Mouse (Mus musculus): Measurements from ENCODE around the gene Gramd1a. TPM values are rescaled to one million over a fixed set of nuclear protein-coding genes. Genes with fewer than 3 reads are reported as not detected.

The Gramd1a gene
- polyA plus RNA-seq, 1 experiment = 325 TPM

GRCm38 (mm10) chr7:31115587-31116043 lies 40.1 kb downstream of the Gramd1a start:
- 39% methylated on average over 17 of the region's 17 CpGs for WGBS
- H3K36me3 ChIP-seq (ENCODE audit: control insufficient read depth, insufficient read depth, low read length) = no peaks in the 10 kb centered on the region
- peak in 1 of 2 experiments; percentile 33 for DNase-seq (ENCODE audit: low read depth in 1 of 2, low spot score in 2 of 2)

GRCm38 (mm10) chr7:31115182-31115581 lies 40.5 kb downstream of the Gramd1a start, which contains the start of gene Hpn:
Hpn (minus strand) TSS chr7:31115290.
- DNase-seq (ENCODE audit: low read depth in 1 of 2, low spot score in 2 of 2) = no peak
- Histone ChIP-seq H3K36me3 (ENCODE audit: control insufficient read depth, insufficient read depth, low read length) (no peaks in the 10 kb centered on the region), H3K27ac (ENCODE audit: insufficient read depth, low read length) (peak within 1 kb of the TSS; percentile 21), H3K4me3 (ENCODE audit: extremely low read depth, insufficient read depth, insufficient read length) (no peak within 1 kb of the TSS), H3K4me1 (ENCODE audit: control insufficient read depth, insufficient read depth, insufficient read length) (peaks cover 10% of the 10 kb centered on the region; the same call in 1 of the 2 replicates), H3K27me3 (ENCODE audit: control insufficient read depth, insufficient read depth, low read length) (no peaks in the 10 kb centered on the region)
- 68% methylated on average over 15 of the region's 15 CpGs for WGBS
- TF ChIP-seq POLR2A (IDR thresholded peaks at IDR 0.05; ENCODE audit: low read depth, low read length) (no peak), CTCF (IDR thresholded peaks at IDR 0.05; ENCODE audit: extremely low read depth, insufficient read depth, insufficient read length, insufficient replicate concordance) (no peak)

More at GRCm38 (mm10) chr7:31115587-31116043, 40.1 kb downstream of the Gramd1a start:
- H3K27me3 ChIP-seq (ENCODE audit: control insufficient read depth, insufficient read depth, low read length) = no peaks in the 10 kb centered on the region
- H3K4me3 ChIP-seq (ENCODE audit: extremely low read depth, insufficient read depth, insufficient read length) = no peak overlapping the region
- H3K4me1 ChIP-seq (ENCODE audit: control insufficient read depth, insufficient read depth, insufficient read length) = peaks cover 10% of the 10 kb centered on the region; the same call in 1 of the 2 replicates
- TF ChIP-seq POLR2A (IDR thresholded peaks at IDR 0.05; ENCODE audit: low read depth, low read length) = no peak
- H3K27ac ChIP-seq (ENCODE audit: insufficient read depth, low read length) = peak overlapping the region; percentile 21

GRCm38 (mm10) chr7:31114646-31115045 lies 41.0 kb downstream of the Gramd1a start:
- WGBS = 93% methylated on average over 10 of the region's 10 CpGs
- DNase-seq (ENCODE audit: low read depth in 1 of 2, low spot score in 2 of 2) = no peak
- peaks cover 10% of the 10 kb centered on the region; the same call in 1 of the 2 replicates for H3K4me1 ChIP-seq (ENCODE audit: control insufficient read depth, insufficient read depth, insufficient read length)
- H3K27me3 ChIP-seq (ENCODE audit: control insufficient read depth, insufficient read depth, low read length) = no peaks in the 10 kb centered on the region
- H3K36me3 ChIP-seq (ENCODE audit: control insufficient read depth, insufficient read depth, low read length) = no peaks in the 10 kb centered on the region
- no peak overlapping the region for H3K27ac ChIP-seq (ENCODE audit: insufficient read depth, low read length)
- TF ChIP-seq CTCF (IDR thresholded peaks at IDR 0.05; ENCODE audit: extremely low read depth, insufficient read depth, insufficient read length, insufficient replicate concordance) (no peak), POLR2A (IDR thresholded peaks at IDR 0.05; ENCODE audit: low read depth, low read length) (no peak)
- H3K4me3 ChIP-seq (ENCODE audit: extremely low read depth, insufficient read depth, insufficient read length) = no peak overlapping the region

- no peak overlapping the region for H3K27ac ChIP-seq (ENCODE audit: insufficient read depth, low read length)
- H3K4me3 ChIP-seq (ENCODE audit: extremely low read depth, insufficient read depth, insufficient read length) = no peak overlapping the region
- H3K27me3 ChIP-seq (ENCODE audit: control insufficient read depth, insufficient read depth, low read length) = no peaks in the 10 kb centered on the region
- TF ChIP-seq CTCF (IDR thresholded peaks at IDR 0.05; ENCODE audit: extremely low read depth, insufficient read depth, insufficient read length, insufficient replicate concordance) (no peak), POLR2A (IDR thresholded peaks at IDR 0.05; ENCODE audit: low read depth, low read length) (no peak)
- DNase-seq (ENCODE audit: low read depth in 1 of 2, low spot score in 2 of 2) = no peak
- no peaks in the 10 kb centered on the region for H3K36me3 ChIP-seq (ENCODE audit: control insufficient read depth, insufficient read depth, low read length)
- WGBS = 82% methylated on average over 6 of the region's 6 CpGs
- H3K4me1 ChIP-seq (ENCODE audit: control insufficient read depth, insufficient read depth, insufficient read length) = peaks cover 10% of the 10 kb centered on the region; the same call in 1 of the 2 replicates
These were observed 41.9 kb downstream of the Gramd1a start for GRCm38 (mm10) chr7:31113800-31114199.

GRCm38 (mm10) chr7:31112036-31112435 lies 43.7 kb downstream of the Gramd1a start:
- Histone ChIP-seq H3K36me3 (ENCODE audit: control insufficient read depth, insufficient read depth, low read length) (no peaks in the 10 kb centered on the region), H3K4me3 (ENCODE audit: extremely low read depth, insufficient read depth, insufficient read length) (no peak overlapping the region), H3K27me3 (ENCODE audit: control insufficient read depth, insufficient read depth, low read length) (no peaks in the 10 kb centered on the region), H3K4me1 (ENCODE audit: control insufficient read depth, insufficient read depth, insufficient read length) (peaks cover 10% of the 10 kb centered on the region; the same call in 1 of the 2 replicates), H3K27ac (ENCODE audit: insufficient read depth, low read length) (no peak overlapping the region)
- no peak for DNase-seq (ENCODE audit: low read depth in 1 of 2, low spot score in 2 of 2)
- TF ChIP-seq POLR2A (IDR thresholded peaks at IDR 0.05; ENCODE audit: low read depth, low read length) (no peak), CTCF (IDR thresholded peaks at IDR 0.05; ENCODE audit: extremely low read depth, insufficient read depth, insufficient read length, insufficient replicate concordance) (no peak)
- 70% methylated on average over 4 of the region's 4 CpGs for WGBS

GRCm38 (mm10) chr7:31110861-31111385 lies 44.8 kb downstream of the Gramd1a start:
- TF ChIP-seq POLR2A (IDR thresholded peaks at IDR 0.05; ENCODE audit: low read depth, low read length) (no peak), CTCF (IDR thresholded peaks at IDR 0.05; ENCODE audit: extremely low read depth, insufficient read depth, insufficient read length, insufficient replicate concordance) (no peak)
- Histone ChIP-seq H3K4me3 (ENCODE audit: extremely low read depth, insufficient read depth, insufficient read length) (no peak overlapping the region), H3K27ac (ENCODE audit: insufficient read depth, low read length) (0 out of 2 replicates have a peak overlapping the region, but pooled peaks have one; percentile 8), H3K4me1 (ENCODE audit: control insufficient read depth, insufficient read depth, insufficient read length) (peaks cover 10% of the 10 kb centered on the region; the same call in 1 of the 2 replicates), H3K36me3 (ENCODE audit: control insufficient read depth, insufficient read depth, low read length) (no peaks in the 10 kb centered on the region), H3K27me3 (ENCODE audit: control insufficient read depth, insufficient read depth, low read length) (no peaks in the 10 kb centered on the region)
- 49% methylated on average over 15 of the region's 15 CpGs for WGBS
- no peak for DNase-seq (ENCODE audit: low read depth in 1 of 2, low spot score in 2 of 2)

- no peak for TF ChIP-seq CTCF (IDR thresholded peaks at IDR 0.05; ENCODE audit: extremely low read depth, insufficient read depth, insufficient read length, insufficient replicate concordance)
- TF ChIP-seq POLR2A (IDR thresholded peaks at IDR 0.05; ENCODE audit: low read depth, low read length) = no peak
- H3K4me3 ChIP-seq (ENCODE audit: extremely low read depth, insufficient read depth, insufficient read length) = no peak overlapping the region
- no peaks in the 10 kb centered on the region for H3K36me3 ChIP-seq (ENCODE audit: control insufficient read depth, insufficient read depth, low read length)
- DNase-seq (ENCODE audit: low read depth in 1 of 2, low spot score in 2 of 2) = no peak
- no peak overlapping the region for H3K27ac ChIP-seq (ENCODE audit: insufficient read depth, low read length)
- H3K27me3 ChIP-seq (ENCODE audit: control insufficient read depth, insufficient read depth, low read length) = no peaks in the 10 kb centered on the region
- WGBS = 88% methylated on average over 5 of the region's 5 CpGs
- H3K4me1 ChIP-seq (ENCODE audit: control insufficient read depth, insufficient read depth, insufficient read length) = peaks cover 12% of the 10 kb centered on the region; the same call in 1 of the 2 replicates
These were observed 45.9 kb downstream of the Gramd1a start for GRCm38 (mm10) chr7:31109796-31110195.
